Mouse (Mus musculus) lung, postnatal 0 days (tissue): Measurements from ENCODE around the gene Slc35b2. TPM values are rescaled to one million over a fixed set of nuclear protein-coding genes. Genes with fewer than 3 reads are reported as not detected.

Experiments used
- ATAC-seq: fragments of 200-750 bp; cut with Nextera tagmentation; 2 replicates; pipeline ENCODE4 v1.8.0; 2017; ENCODE audit warnings: moderate library complexity
- DNase-seq: peaks from one replicate; pipeline ENCODE4 v3.0.0-alpha.2; 2016; ENCODE audit warnings: low spot score
- H3K27ac ChIP-seq: fragments of 300-500 bp; sonication (generic); 2 replicates; pipeline ENCODE4 v1.5.1; 2014; ENCODE audit warnings: antibody characterized with exemption, mild to moderate bottlenecking, low read length, mixed read lengths
- H3K27me3 ChIP-seq: fragments of 300-500 bp; sonication (generic); replicated peaks from 2 replicates; pipeline ENCODE4 v1.6.1; 2014; ENCODE audit warnings: low read length, mixed read lengths; ENCODE audit not compliant: insufficient read depth
- H3K36me3 ChIP-seq: fragments of 300-500 bp; sonication (generic); 2 replicates; pipeline ENCODE4 v1.6.1; 2014; ENCODE audit warnings: low read length, mixed read lengths; ENCODE audit not compliant: insufficient read depth
- H3K4me1 ChIP-seq: fragments of 300-500 bp; sonication (generic); 2 replicates; pipeline ENCODE4 v1.6.1; 2014; ENCODE audit warnings: antibody characterized with exemption, low read depth, low read length, mixed read lengths; ENCODE audit not compliant: insufficient read depth
- H3K4me2 ChIP-seq: fragments of 300-500 bp; sonication (generic); replicated peaks from 2 replicates; pipeline ENCODE4 v1.6.1; 2014; ENCODE audit warnings: low read depth, mild to moderate bottlenecking, low read length, moderate library complexity, mixed read lengths
- H3K4me3 ChIP-seq: fragments of 300-500 bp; sonication (generic); 2 replicates; pipeline ENCODE4 v1.5.1; 2014; ENCODE audit warnings: low read depth, low read length
- H3K9ac ChIP-seq: fragments of 300-500 bp; sonication (generic); replicated peaks from 2 replicates; pipeline ENCODE4 v1.6.1; 2014; ENCODE audit warnings: low read depth, mild to moderate bottlenecking
- H3K9me3 ChIP-seq: fragments of 300-500 bp; sonication (generic); 2 replicates; pipeline ENCODE4 v1.6.1; 2016; ENCODE audit warnings: low read length, mixed read lengths
- CTCF ChIP-seq: IDR thresholded peaks from 2 replicates; pipeline ENCODE4 v1.5.1; 2016; ENCODE audit warnings: antibody characterized with exemption, mild to moderate bottlenecking
- EP300 ChIP-seq: IDR thresholded peaks from 2 replicates; pipeline ENCODE4 v1.6.1; 2016; ENCODE audit warnings: antibody characterized with exemption, mild to moderate bottlenecking, control low read depth
- WGBS: fragments of 180-500 bp; shearing (Covaris S2); extraction: QIAGEN DNeasy Blood & Tissue Kit; methylation state at CpG from one replicate; pipeline ENCODE4 v1.1.7; 2014; 5-methylcytosine and 5-hydroxymethylcytosine counted together
- polyA plus RNA-seq: library from polyadenylated mRNA; unstranded; fragments of >200 nt; fragmentation: Nextera tagmentation; extraction: Ambion mirVana; gene quantifications from 2 replicates; pipeline ENCODE4 v1.2.1, GENCODE M21; 2015

The Slc35b2 gene
- polyA plus RNA-seq, 1 experiment from 2014 or later = 85.1 TPM

DNA sequence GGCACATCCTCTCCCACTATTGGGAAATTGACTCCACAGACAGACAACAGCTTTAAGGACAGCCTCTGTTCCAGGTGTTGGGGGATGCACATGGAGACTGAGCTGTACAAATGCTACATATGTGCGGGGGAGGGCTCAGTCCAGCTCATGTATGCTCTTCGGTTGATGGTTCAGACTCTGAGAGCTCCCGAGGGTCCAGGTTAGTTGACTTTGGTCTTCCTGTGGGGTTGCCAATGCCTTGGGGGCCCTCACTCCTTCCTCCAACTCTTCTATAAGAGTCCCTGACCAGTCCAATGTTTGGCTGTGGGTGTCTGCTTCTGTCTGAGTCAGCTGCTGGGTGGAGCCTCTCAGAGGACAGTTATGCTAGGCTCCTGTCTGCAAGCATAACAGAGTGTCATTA lies 10.6 kb upstream of the Slc35b2 start:
- no peak for DNase-seq
- Histone ChIP-seq H3K9me3 (no peaks in the 10 kb centered on the region), H3K4me3 (no peak overlapping the region), H3K27ac (no peak overlapping the region), H3K27me3 (peaks cover 18% of the 10 kb centered on the region), H3K4me2 (no peak overlapping the region), H3K9ac (no peak overlapping the region), H3K36me3 (no peaks in the 10 kb centered on the region), H3K4me1 (peaks cover 9% of the 10 kb centered on the region)
- no peak for ATAC-seq
- WGBS = 79% methylated on average over 3 of the region's 3 CpGs
- TF ChIP-seq EP300 (no peak), CTCF (no peak)

DNA sequence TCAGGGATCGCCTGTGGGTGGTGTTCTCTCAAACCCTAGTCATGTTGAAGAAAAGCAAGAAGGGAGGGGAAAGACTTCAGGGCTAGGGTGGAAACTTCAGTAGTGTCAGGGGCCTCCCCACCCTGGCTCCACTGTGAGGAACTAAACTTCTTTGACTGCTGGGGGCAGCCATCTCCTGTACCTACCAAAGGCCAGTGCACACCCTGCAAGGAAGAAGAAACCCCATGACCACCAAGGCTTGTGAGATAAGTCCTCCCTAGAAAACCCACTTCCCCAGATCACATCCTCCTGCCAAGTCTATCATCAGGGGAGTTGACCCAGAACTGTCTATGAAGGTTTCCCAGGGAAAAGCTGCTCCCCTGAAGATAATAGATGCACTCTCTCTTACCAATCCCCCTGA lies 9.3 kb upstream of the Slc35b2 start:
- H3K4me1 ChIP-seq = peaks cover 9% of the 10 kb centered on the region
- H3K27ac ChIP-seq = no peak overlapping the region
- DNase-seq = no peak
- no peak overlapping the region for H3K4me3 ChIP-seq
- TF ChIP-seq CTCF (no peak), EP300 (no peak)
- H3K4me2 ChIP-seq = no peak overlapping the region
- H3K36me3 ChIP-seq = no peaks in the 10 kb centered on the region
- no peaks in the 10 kb centered on the region for H3K9me3 ChIP-seq
- no peak for ATAC-seq
- WGBS = 35% methylated on average over 1 of the region's 1 CpGs
- H3K9ac ChIP-seq = no peak overlapping the region
- H3K27me3 ChIP-seq = peaks cover 9% of the 10 kb centered on the region; the same call in 1 of the 2 replicates

DNA sequence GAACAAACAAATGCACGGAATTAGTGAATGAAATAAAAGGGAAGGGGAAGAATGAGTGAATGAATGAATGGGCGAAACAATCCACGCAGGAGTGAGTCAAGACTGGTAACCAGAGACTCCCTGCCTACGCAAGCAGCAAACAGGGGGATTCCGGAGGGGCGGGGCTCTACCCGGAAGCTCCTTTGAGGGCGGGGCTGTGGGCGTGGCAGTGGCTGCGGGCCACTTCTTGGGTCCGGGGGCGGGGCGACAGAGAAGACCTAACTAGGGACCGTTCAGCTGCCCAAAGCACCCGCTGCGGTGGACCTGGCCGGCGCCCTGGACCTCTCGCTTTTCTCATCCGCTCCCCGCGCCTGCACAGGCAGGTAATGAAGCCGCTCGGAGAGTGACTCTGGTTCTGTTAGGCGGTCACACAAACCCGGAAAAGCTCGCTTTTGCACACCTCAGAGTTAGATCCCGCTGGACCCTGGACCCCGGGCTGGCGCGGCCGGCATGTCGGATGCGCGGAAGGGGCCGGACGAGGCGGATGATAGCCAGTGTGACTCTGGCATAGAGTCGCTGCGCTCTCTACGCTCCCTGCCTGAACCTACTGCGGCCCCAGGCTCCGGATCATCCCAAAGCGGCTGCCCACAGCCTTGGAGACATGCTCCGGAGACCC lies 8.1 kb upstream of the Slc35b2 start, which contains the start of gene Nfkbie:
Gene Nfkbie (plus strand): TSS at position 252 of the 655 bp plus-strand sequence.
- ATAC-seq (peak; percentile 90), DNase-seq (peak; percentile 96)
- Histone ChIP-seq H3K4me1 (peaks cover 9% of the 10 kb centered on the region), H3K36me3 (no peaks in the 10 kb centered on the region), H3K9me3 (no peaks in the 10 kb centered on the region), H3K4me2 (peak within 1 kb of the TSS; percentile 96), H3K27me3 (0 out of 2 replicates have a peak, but pooled peaks cover 8% of the 10 kb centered on the region), H3K27ac (no peak within 1 kb of the TSS), H3K4me3 (peak within 1 kb of the TSS; percentile 51), H3K9ac (peak within 1 kb of the TSS; percentile 50)
- TF ChIP-seq EP300 (no peak), CTCF (no peak)
- WGBS = 2% methylated on average over 43 of the region's 45 CpGs

DNA sequence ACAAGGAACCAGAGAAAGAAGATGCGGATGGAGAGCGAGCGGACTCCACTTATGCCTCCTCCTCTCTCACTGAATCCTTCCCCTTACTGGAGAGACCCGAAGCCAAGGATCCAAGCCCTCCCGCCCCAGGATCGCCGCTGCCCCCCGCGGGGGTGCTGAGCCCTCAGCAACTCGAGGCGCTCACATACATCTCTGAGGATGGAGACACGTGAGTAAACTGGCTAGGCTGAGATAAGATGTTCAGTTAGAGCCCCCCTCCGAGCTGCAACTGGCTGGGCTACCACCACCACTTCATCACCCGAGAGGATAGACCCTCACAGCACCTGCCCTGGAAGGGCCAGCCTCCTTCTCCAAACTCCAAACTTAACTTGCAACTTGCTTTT lies 7.6 kb upstream of the Slc35b2 start:
- no peak for ATAC-seq
- Histone ChIP-seq H3K27me3 (0 out of 2 replicates have a peak, but pooled peaks cover 3% of the 10 kb centered on the region), H3K36me3 (no peaks in the 10 kb centered on the region), H3K4me3 (peak overlapping the region; percentile 51), H3K27ac (no peak overlapping the region), H3K9ac (peak overlapping the region; percentile 50), H3K4me2 (peak overlapping the region; percentile 96), H3K4me1 (peaks cover 9% of the 10 kb centered on the region), H3K9me3 (no peaks in the 10 kb centered on the region)
- no peak for DNase-seq
- no peak for TF ChIP-seq CTCF
- TF ChIP-seq EP300 = no peak
- under 1% methylated on average over 14 of the region's 14 CpGs for WGBS

DNA sequence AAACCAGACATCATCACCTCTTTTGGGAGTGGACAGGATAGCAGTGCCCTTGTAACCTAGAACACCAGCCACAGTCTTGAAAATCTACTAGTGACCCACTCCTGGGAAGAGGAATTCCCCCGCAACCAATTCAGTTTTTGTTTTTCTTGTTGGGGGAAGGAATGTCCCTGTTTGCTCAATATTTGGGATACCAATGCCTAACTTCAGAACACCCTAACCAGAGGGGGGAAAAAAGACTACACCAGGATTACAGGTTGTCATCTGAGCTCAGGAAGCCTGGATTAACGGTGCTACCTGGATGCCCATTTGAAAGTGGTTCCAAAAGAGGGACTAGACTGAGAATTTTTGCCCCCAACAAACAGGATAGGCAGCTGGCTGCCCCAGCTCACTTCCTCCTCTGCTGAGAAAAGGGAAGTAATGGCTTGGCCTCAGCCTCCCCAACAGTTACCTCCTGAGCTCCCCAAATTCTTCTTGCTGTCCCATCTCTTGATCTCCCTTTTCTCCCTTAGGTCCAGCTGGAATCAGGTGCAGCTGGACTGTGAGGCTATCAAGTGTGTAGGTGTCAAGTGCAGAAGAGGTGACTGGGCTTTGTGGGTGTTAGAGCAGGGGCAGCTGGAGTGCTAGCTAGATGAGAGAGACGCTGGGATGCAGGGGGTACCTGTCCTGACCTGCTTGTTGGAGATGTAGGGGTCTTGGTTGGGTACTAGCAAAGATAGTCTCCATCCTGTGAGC lies 7.0 kb upstream of the Slc35b2 start:
- TF ChIP-seq CTCF (no peak), EP300 (no peak)
- 68% methylated on average over 3 of the region's 3 CpGs for WGBS
- Histone ChIP-seq H3K4me1 (peaks cover 9% of the 10 kb centered on the region), H3K36me3 (no peaks in the 10 kb centered on the region), H3K4me3 (peak overlapping the region; percentile 51; the same call in 1 of the 2 replicates), H3K27ac (no peak overlapping the region), H3K9ac (no peak overlapping the region), H3K9me3 (no peaks in the 10 kb centered on the region), H3K4me2 (peak overlapping the region; percentile 96), H3K27me3 (no peaks in the 10 kb centered on the region)
- DNase-seq = no peak
- ATAC-seq = no peak

DNA sequence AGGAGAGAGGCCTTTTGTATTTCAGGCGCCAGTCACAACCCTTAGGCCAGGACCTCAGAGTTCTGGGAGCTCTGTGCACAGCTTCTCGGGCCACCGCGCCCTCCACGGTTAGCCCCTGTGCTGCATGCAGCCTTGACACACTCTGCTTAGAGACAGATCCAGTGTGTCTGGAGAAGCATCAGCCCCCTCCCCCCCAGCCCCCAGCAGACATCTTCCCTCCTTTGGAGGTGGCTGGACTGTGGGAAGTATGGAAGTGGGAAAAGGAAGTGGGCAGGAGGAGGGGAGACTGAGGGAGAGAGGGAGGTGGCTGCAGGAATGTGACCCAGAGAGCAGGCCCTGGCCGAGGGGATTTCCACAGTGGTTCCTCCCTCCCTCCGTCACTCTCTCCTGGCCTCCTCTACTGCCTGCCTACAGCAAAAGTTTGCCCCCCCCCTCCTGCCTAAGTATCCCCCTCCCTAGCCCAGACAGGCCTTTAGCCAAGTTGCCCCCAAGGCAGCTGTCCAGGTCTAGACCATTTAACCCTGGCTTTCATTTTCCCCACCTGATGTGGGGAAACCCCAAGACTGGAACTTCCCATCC lies 6.3 kb upstream of the Slc35b2 start:
- H3K9ac ChIP-seq = no peak overlapping the region
- no peaks in the 10 kb centered on the region for H3K9me3 ChIP-seq
- no peak overlapping the region for H3K27ac ChIP-seq
- TF ChIP-seq EP300 (no peak), CTCF (no peak)
- peaks cover 9% of the 10 kb centered on the region for H3K4me1 ChIP-seq
- H3K27me3 ChIP-seq = no peaks in the 10 kb centered on the region
- H3K4me3 ChIP-seq = no peak overlapping the region
- 58% methylated on average over 6 of the region's 7 CpGs for WGBS
- no peak overlapping the region; the same call in 1 of the 2 replicates for H3K4me2 ChIP-seq
- DNase-seq = no peak
- no peak for ATAC-seq
- no peaks in the 10 kb centered on the region for H3K36me3 ChIP-seq
